Mouse (Mus musculus) frontal cortex, postnatal 25 days (tissue): Measurements from ENCODE around the gene Arhgef17.

Source experiments
- DNase-seq, 2 experiments: peaks; one replicate each; pipeline ENCODE4 v3.0.0; 2022; ENCODE audit warnings: low spot score in 2 of 2

Gene Arhgef17

GRCm38 (mm10) chr7:100873197-100873596, 58.7 kb downstream of the Arhgef17 start:
- DNase-seq: no peak

- DNase-seq: no peak
Measured at GRCm38 (mm10) chr7:100871892-100872291, 60.0 kb downstream of the Arhgef17 start.

- no peak for DNase-seq
Measured at GRCm38 (mm10) chr7:100871355-100871754, 60.6 kb downstream of the Arhgef17 start.

GRCm38 (mm10) chr7:100869877-100870629, 61.9 kb downstream of the Arhgef17 start:
- DNase-seq: no peak

GRCm38 (mm10) chr7:100868551-100868950, 63.4 kb downstream of the Arhgef17 start:
- DNase-seq: no peak

GRCm38 (mm10) chr7:100867561-100867960, 64.3 kb downstream of the Arhgef17 start:
- no peak for DNase-seq

GRCm38 (mm10) chr7:100866675-100867074, 65.2 kb downstream of the Arhgef17 start:
- DNase-seq: peak; percentile 71 to 77

GRCm38 (mm10) chr7:100862828-100863638, 68.9 kb downstream of the Arhgef17 start, which contains the start of gene Relt:
Gene Relt (minus strand): TSS chr7:100863446.
- peak; percentile 83 to 87 for DNase-seq

GRCm38 (mm10) chr7:100862353-100862752, 69.6 kb downstream of the Arhgef17 start:
- no peak for DNase-seq

- DNase-seq: no peak
Measured at GRCm38 (mm10) chr7:100861209-100861608, 70.7 kb downstream of the Arhgef17 start.

GRCm38 (mm10) chr7:100860450-100860849, 71.5 kb downstream of the Arhgef17 start:
- no peak for DNase-seq

- no peak for DNase-seq
Measured at GRCm38 (mm10) chr7:100855795-100856573, 75.9 kb downstream of the Arhgef17 start.

GRCm38 (mm10) chr7:100855300-100855699, 76.6 kb downstream of the Arhgef17 start:
- DNase-seq: no peak

- no peak for DNase-seq
Measured at GRCm38 (mm10) chr7:100854861-100855260, 77.0 kb downstream of the Arhgef17 start.

- DNase-seq: no peak
Measured at GRCm38 (mm10) chr7:100854137-100854814, 77.6 kb downstream of the Arhgef17 start.

- no peak for DNase-seq
Measured at GRCm38 (mm10) chr7:100853396-100853795, 78.5 kb downstream of the Arhgef17 start.

GRCm38 (mm10) chr7:100851481-100852356, 80.2 kb downstream of the Arhgef17 start:
- no peak for DNase-seq

GRCm38 (mm10) chr7:100849508-100849907, 82.4 kb downstream of the Arhgef17 start:
- DNase-seq: no peak

- peak; percentile 70 to 78 for DNase-seq
Measured at GRCm38 (mm10) chr7:100848744-100849143, 83.2 kb downstream of the Arhgef17 start.

GRCm38 (mm10) chr7:100847131-100847530, 84.8 kb downstream of the Arhgef17 start:
- no peak for DNase-seq
